Mouse (Mus musculus) c-Kit-positive CD71-negative TER-119-negative erythroid progenitor cells, embryonic 14.5 days (primary cell): ENCODE measurements around the gene Ush1g.

ENCODE experiments used
- DNase-seq: peaks from one replicate; pipeline ENCODE4 v3.0.0-alpha.2; 2013; ENCODE audit warnings: low read depth

The Ush1g gene

GRCm38 (mm10) chr11:115269330-115270066, 52.3 kb downstream of the Ush1g start:
- no peak for DNase-seq

DNA sequence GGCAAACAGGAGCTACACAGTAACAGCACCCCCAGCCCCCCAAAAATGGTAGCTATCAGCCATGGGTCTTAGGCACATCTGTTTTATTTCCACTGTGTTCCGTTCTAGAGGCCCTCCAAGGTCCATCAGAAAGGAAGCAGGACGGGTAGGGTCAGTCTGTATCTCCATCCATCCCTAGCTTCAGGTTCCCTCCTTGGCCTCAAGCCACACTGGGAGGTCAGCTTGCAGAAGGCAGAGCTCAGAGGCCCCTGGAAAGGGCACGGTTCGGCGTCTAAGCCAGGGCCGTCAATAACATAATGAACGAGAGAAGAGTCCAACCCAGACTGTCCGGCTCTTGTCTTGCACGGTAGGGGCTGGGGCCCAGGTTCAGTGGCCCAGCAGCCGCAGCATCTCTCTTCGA, 53.9 kb downstream of the Ush1g start:
- no peak for DNase-seq

- no peak for DNase-seq
Observed at GRCm38 (mm10) chr11:115267061-115267883, 54.6 kb downstream of the Ush1g start, which contains the start of gene Grin2c. TSS of gene Grin2c (minus strand) at chr11:115267243.

- DNase-seq = no peak
Observed at GRCm38 (mm10) chr11:115266400-115266778, 55.5 kb downstream of the Ush1g start.

GRCm38 (mm10) chr11:115265771-115266399, 56.0 kb downstream of the Ush1g start:
- DNase-seq = no peak
